Mouse (Mus musculus) kidney, postnatal 4 days (tissue): ENCODE results near the gene Ndufaf8.

Experiments
- DNase-seq, 2 experiments: peaks; one replicate each; pipeline ENCODE4 v3.0.0; 2021; ENCODE audit warnings: mixed read lengths in 2 of 2

The Ndufaf8 gene

DNA sequence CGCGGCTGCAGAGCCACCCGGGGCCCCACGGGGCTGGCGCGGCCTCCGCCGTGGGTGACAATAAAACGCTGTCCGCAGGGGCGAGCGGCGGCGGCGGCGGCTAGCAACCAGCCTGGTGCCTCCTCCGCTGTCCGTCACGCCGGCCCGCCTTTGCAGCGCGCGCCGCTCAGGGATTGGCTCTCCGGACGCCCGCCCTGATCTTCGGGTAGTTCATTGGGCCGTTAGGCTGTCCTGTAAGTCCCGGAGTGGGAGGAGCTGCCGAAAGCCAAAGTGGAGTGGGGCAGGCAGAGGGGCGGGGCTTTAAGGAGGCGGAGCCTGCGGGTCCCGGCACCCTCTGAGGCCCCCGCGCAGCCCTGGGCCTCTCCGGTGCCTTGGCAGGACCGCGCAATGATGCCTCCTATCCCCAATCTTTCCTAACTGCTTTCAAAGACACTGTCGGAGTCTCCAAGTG is 12.0 kb upstream of the Ndufaf8 start, which contains the start of gene Cep131:
TSS of gene Cep131 (minus strand) at position 126 of the 451 bp plus-strand sequence.
- DNase-seq: peak; percentile 99

DNA sequence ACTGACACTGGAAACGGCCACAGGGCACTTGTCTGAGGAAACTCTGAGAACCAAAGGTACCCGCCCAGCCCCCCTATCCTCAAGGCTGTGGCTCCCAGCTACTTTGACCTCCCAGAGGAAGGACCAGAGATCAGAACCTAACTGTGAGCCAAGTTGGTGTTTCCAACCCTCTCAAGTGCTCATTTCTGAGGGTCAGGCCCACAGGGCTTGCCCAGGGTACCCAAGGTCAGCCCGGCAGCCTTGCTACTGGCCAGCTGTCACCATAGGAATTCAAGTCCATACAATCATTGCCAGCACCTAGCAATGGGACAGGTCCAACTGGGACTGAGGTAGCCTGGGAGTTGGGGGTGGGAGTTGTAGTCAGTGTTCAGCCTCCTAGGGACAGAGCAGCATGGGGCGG is 8.1 kb upstream of the Ndufaf8 start:
- DNase-seq: no peak

DNA sequence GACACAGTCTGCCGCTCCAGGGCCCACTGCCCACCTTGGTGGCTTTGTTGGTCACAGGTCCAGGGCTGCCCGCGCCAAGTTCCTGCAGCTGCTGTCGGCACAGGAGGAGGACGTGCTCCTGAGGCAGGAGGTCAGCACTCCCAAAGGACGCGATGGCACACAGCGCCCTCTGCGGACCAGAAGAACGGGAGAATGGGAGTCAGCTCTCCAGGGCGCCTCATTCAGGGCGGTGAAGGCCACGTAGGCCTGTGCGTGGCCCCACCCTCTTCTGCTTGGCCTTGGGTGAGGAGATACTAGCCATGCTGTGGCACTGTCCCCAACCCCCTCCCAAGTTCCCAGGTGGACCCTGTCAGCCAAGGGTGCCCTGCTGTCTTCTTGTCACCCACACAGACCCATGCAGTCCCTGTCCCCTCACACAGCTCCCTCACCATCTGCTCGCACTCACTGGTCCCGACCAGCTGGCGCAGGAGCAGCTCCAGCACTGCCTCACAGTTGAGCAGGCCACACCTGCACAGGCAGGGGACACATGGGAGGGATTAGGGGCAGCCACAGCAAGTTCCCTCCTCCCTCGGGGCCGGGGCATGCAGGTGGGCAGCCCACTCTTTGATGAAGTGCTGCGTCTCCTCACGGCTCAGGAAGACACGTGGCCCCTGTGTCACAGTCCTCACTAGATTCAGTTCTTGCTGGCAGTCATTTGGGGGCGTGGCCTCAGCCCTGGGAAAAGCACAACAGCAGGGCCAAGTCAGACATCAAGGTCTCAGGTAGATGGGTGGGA is 5.7 kb upstream of the Ndufaf8 start:
- DNase-seq: peak in 1 of 2 experiments; percentile 31

DNA sequence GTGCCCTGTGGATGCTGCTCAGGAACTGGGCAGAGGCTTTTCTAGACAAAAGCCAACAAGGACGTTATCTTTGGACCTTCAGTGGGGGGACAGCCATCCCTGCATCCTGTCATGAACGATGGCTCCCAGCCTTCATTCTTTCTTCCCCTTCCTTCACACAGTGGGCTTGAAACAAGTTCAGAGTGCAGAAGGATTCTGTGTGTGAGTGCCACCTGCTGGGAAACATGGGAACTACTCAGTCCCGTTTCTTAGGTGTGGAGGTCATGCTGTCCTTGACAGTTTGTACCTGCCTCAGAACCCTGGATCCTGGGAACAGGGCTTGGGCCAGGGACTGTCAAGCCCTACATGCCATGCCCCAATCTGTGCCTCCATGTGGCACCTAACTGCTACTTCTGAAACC is 2.3 kb downstream of the Ndufaf8 start:
- DNase-seq: peak; percentile 82 to 87

DNA sequence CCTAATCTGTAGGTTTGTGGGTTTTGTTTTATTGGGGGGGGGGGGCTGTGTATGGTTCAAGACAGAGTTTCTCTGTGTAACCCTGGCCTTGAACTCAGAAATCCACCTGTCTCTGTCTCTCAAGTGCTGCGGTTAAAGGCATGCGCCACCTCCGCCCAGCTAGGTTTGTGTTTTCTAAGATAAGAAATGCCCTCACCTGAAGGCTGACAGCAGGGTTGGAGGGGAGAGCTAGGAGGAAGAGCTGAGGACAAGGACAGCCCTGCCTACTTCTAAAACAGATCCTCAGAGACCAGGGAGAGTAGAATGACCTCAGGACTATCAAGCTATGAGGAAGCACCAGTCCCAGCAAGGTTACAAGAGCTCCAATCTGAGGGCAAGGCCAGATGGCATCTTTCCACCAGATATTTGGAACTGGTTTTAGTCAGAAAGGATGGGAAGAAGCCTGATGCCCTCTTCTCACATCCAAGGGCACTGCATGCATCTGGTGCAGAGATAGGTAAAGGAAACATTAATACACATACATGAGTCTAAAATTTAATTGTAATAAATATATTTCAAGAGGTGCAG is 4.8 kb downstream of the Ndufaf8 start:
- DNase-seq: no peak

DNA sequence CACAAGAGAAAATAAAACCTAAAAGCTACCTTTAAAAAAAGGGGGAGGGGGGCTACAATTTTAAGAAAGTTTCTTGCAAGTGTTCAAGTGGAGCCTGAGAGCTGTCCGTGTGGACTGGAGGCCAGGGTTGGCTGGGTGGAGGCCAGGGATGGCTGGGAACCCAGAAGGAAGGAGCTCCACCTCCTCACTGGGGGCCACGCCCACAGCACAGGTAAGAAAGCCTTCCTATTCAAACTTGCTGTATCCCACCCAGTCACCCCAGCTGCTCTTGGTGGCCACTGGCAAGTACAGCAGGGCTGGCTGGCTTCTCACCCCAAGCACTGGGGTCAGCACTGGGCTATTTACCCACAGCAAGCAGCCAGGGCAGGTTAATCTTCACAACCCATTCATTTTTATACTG is 8.3 kb downstream of the Ndufaf8 start:
- DNase-seq: no peak

DNA sequence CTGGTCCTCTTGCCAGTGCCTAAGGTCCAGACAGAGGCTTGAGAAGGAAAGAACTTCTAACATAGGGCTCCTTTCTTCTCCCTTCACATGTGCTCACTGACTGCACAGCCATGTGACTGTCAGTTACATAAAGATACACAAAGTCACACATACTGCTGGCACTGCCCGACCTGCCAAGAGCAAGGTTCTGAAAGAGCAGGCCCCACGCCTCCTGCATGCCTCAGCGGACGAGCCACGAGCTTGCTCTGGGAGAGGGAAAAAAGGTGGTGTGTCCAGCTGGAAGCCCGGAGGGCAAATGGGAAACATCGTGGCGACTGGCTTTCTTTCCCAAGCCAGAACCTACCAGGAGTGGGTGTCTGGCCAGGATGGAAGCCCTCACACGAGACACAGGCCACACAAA is 9.1 kb downstream of the Ndufaf8 start:
- DNase-seq: peak in 1 of 2 experiments; percentile 52

DNA sequence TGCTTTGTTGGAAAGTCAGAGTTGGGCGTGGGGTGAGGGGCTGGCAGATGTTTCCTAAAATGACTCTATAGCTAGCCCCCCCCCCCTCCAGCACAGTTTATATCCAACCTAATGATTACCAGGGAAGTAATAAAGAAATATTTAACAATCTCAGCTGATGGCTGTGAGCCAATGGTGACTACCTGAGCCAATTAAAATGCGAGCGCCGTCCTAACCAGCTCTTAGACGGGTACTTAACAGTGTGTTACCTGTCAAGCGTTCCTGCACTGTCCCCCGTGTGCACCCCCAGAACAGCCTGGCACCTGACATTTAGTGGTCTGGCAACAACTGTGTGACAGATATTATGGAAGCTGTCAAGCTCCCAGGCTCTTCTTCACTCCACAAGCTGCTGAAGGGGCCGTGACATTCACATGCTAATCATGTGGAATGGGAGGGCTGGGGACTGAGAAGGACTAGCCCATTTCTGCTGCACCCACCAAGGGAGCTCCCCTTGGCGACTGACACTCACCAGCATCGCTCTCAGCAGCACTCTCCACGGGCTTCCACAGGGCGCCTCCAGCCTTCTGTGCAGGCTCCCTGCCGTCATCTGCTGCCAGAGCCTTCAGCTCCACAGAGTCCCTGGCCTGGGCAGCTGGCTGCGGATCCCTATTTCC is 11.0 kb downstream of the Ndufaf8 start:
- DNase-seq: no peak

DNA sequence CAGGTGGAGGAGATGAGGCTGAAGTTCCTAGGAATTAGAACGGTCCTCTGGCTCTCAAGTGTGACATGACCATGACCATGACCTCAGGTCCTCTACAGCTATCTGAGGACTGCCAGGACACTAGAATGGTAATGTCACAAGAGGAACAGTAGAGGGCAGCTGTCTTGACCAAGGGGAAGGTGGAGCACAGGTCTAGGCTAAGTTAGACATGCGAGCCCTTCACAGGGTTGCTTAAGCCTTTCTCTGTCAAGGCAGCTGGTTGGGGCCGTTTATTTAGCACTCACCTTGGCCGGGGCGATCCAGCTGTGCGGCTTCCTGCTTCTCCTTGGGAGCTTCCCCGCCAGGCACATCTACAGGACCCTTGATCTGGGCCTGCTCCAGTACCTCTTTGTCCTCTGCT is 11.8 kb downstream of the Ndufaf8 start:
- no peak for DNase-seq

DNA sequence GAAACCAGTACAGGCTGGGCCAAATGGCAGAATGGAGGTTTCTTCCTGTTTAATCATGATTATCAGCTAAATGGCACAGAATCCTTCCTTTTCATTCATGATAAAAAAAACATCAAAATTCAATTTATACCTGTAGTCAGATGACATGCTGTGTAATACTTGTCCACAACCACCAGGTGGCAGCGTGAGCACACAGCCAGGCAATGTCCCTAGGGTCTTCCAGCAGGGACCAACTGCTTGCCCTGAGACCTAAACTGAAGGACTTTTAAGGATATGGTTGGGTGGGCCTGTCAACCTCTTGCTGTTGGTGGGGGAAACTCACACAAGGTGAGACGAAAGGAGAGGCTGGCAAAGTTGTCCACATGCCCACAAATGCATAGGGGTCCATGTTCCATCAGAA is 12.3 kb downstream of the Ndufaf8 start:
- peak; percentile 72 to 80 for DNase-seq

DNA sequence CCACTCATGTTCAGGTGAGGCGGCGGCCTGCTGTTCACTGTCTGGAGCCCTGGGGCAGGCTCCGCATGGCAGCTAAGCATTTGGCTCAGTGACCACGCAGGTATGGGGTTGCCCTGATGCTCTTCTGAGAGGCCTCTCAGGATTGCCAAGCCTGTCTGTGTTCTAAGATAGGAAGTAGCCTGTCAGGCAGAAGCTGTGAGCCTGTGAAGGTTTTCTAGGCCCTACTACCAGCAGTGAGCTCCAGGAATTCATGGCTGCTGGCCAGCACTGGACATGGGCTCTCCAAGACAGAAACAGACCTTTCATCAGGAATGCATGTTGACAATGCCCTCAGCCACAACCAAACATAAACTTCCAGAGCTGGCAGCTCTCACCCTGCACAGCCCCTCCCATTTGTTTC is 13.4 kb downstream of the Ndufaf8 start:
- DNase-seq: peak; percentile 33 to 45

DNA sequence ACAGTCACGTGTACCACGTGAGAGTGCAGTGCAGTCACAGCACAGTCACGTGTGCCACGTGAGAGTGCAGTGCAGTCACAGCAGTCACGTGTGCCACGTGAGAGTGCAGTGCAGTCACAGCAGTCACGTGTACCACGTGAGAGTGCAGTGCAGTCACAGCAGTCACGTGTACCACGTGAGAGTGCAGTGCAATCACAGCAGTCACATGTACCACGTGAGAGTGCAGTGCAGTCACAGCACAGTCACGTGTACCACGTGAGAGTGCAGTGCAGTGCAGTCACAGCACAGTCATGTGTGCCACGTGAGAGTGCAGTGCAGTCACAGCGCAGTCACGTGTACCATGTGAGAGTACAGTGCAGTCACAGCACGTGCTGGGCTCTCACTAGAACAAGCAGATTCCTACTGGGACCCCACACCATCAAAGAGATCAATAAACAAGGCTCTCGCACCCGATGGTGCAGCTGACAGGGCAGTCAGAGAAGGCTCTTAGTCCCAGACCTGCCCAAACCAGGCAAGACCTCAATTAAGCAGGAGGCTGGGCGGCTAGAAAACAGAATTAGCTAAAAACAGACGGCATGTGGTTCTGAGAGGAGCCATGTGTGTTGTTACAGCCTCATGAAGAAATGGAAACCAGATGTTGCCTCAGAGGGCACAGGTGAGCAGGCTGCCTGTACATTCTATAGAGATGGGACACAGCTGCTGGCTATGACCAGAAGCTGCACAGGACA is 15.9 kb downstream of the Ndufaf8 start:
- DNase-seq: no peak

DNA sequence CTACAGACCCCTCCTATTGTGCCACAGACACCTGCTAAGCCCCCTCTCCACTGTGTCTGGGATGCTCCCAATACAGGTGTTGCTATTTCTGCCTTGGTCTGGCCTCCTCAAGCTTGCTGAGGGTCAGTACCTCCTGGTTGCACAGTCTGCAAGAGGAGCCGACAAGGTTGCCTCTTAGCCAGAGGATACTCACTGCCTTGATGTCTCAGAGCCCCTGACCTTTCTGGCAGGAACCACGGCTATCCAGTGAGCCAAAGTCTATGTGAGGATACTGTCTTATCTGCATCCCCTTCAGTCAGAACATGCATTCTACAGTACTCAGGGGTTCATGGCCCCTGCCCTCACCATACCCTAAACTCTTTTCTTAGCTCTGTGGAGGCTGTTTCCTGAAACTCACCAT is 18.9 kb downstream of the Ndufaf8 start:
- no peak for DNase-seq

DNA sequence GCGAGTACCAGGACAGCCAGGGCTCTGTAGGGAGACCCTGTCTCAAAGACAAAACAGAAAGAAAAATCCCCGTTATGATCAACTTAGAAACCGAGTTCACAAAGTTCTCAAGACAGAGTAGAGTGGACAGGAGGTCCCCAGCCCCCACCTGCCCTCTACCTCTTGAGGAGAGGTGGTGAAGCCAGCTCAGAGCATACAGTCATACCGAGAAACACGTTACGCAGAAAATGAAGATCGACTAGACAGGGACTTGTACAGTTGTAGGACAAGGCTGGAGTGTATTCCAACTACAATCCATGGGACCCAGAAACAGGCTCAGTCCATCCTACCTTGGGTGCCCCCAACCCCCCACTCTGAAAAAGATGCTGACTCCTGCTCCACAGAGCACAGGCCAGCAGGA is 20.4 kb downstream of the Ndufaf8 start:
- DNase-seq: no peak

DNA sequence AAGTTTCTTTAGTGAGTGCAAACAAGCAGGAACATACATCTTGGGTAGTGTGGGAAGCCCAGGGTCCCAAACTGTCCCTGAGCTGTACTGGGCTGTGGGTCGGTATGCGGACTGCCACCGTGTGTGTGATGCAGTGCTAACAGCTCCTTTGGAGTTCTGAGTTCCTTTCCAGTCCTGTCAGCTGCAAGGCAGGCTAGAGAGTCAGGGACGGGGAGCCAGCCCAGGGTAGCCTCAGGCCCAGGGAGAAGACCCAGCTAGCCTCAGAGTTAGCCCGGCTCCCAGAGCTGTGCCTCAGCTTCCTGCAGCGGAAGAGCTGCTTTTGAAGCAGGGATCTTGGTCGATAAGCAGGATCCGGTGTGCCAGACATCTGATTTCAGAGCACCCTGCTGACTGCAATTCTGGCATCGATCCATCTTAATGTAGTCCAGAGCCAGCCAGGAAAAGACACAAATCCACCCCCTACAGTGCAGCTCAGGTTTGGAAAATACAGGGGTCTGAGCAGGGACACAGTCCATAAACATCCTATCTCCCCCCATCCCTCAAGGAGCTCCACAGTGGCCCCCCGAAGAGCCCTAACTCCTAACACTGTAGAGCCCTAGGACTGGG is 21.3 kb downstream of the Ndufaf8 start:
- no peak for DNase-seq

DNA sequence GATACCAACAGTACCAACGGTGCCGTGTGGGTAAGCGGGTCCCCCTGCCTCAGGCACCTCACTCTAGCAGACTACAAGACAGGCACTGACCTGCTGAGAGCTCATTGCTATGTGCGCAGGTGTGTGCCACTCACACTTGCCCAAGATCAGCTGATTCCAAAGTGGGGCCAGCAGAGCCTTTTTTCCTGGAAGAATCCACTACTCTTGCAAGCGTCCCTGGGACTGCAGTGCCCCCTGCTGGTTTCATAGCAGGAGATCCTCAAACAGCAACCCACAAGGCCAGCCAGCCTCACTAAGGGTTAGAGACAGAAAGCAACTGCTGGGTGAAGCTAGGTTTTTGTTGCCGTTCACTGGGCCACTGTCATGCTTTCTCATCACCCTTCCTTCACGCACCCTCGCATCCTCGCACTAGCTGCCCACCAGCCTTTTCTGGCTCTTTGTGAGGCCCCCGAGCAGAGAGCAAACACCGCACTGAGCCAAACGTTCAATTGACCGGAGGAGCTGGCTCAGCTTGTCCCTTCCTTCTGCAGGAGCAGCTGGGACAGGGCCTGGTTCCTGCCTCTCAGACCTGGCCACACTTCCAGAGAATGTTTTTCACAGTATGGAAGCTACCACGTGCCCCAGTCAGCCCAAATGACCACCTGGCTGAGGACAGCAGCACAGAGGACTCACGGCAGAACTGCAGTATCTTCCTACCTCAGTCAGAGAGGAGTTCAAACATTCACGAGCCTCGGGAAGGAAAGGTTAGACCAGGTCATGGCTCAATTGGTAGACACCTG is 22.1 kb downstream of the Ndufaf8 start:
- peak; percentile 80 to 85 for DNase-seq

DNA sequence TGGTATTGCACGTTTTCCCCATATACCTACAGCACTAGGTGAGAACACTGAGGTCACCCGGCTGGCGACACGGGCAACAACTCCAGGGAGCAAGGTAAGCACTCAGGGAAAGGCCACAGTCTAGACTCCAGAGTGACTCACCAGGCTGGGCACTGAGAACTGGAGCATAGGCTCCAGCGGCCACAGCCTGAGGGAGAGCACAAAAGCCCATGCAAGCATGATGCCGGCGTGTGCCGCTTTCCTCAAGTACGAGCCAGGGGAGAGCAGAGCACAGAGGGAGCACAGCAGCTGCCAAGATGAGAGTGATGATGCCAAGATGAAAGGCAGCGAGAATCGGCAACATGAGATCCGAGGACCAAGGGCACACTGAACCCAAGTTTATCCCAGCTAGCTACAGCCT is 23.4 kb downstream of the Ndufaf8 start:
- no peak for DNase-seq

DNA sequence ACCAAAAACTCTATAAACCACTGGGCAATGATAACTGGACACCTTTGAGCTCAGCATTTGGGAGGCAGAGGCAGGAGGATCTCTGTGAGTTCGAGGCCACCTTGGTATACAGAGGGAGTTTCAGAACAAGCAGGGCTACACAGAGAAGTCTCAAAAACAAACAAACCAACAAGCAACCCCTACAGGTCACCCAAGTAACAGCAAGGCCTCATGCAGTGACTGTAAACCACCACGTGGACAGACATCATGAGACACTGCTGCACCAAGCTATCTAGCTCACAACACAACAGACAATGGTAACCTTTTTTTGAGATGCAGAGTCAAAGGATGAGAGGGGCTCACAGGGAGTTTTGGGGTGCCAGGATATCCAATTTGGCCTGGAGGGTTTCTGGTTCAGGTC is 28.1 kb downstream of the Ndufaf8 start:
- DNase-seq: no peak

DNA sequence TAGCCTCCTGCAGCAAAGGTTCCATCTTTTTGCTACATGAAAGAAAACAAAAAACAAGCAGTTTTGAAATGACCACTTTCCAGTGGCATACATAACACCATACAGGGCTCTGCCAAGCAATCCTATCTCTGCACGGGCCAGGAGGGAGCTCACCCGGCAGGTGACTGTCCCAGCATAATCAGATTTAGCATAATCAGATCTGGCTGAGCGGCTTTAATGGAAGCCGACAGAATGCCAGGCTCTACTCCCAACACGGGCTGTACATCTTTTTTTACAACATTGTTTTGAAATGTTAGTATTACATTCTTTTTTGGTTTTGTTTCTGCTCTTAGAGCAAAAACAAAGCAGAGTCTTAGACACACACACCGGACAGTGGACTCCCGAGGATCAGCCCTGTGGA is 30.6 kb downstream of the Ndufaf8 start:
- no peak for DNase-seq

DNA sequence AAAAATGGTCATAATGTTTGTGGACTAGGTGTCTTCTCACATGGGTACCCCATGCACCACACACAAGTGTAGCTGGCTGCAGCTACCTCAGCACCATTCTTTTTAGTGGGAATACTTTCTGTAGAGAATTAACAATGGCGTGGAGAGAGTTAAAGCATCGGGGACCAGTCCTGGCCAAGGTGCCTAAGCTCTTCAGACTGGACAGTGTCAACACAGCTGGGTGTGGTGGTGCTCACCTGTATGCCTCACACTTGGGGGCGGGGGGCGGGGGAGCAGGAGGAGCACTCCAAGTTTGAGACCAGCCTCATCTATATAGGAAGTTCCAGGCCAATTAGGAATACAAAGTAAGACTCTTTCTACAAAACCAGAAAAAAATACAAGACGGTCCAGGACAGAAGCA is 35.4 kb downstream of the Ndufaf8 start:
- no peak for DNase-seq

DNA sequence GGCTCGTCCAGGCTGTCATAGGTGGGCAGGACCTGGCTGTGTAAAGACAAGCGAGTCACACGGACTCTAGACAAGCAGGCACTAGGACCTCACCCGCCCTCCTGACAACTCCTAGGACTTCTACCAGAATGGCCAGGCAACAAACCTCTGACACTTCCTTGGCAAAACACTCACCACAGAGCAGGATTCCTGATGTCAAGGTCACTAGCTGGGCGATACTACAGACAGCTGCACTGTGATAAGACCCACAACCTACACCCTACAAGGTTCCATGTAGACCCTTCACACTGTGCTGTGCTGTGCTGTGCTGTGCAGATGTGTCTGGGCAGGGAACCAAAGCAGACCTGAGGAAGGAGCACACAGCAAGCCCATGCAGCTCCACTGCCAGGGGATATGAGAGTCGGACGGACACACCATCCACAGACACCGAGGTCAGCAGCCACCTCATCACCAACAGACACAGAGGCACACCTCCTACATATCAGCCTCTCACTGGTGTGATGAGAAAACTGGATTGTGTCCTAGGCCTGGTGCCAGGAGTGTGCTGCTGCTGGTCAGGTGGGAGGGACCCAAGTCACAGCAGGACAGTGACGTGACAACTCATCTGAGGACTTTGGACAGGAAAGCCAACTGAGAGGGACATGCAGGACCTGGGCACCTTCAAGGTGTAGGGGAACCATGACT is 36.3 kb downstream of the Ndufaf8 start:
- no peak for DNase-seq

DNA sequence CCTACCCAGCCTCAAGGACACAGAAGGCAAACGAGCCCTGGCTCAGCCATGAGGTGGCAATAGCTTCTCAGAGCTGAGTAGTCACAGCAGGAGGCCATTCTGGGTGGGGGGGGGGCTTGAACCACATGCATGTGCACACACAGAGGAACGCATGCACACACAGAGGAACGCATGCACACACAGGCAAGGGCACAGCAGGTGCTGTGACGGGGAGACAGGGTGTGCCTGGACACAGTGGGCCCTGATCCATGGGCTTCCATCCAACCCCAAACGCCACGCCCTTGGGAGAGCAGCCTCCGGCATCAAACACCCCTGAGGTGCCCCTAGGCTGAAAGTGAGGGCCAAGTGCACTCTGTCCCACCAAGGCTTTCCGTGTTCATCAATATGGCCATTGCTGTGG is 37.5 kb downstream of the Ndufaf8 start:
- no peak for DNase-seq
